Mouse (Mus musculus) liver, postnatal 0 days (tissue): Measurements from ENCODE around the gene Sco1. TPM values are rescaled to one million over a fixed set of nuclear protein-coding genes. Genes with fewer than 3 reads are reported as not detected.
"Not testable (repeated sequence)": the region's sequence is repeated elsewhere in the genome, so short reads cannot be mapped to it uniquely, and the experiment has no call there.

Experiments
- ATAC-seq: fragments of 200-750 bp; cut with Nextera tagmentation; 2 replicates; pipeline ENCODE4 v1.8.0; 2017; ENCODE audit warnings: mild to moderate bottlenecking, moderate library complexity
- DNase-seq: peaks from one replicate; pipeline ENCODE4 v3.0.0-alpha.2; 2016
- H3K27ac ChIP-seq: fragments of 300-500 bp; sonication (generic); 2 replicates; pipeline ENCODE4 v1.5.1; 2014; ENCODE audit warnings: antibody characterized with exemption, moderate library complexity, mild to moderate bottlenecking, low read depth
- H3K27me3 ChIP-seq: fragments of 300-500 bp; sonication (generic); 2 replicates; pipeline ENCODE4 v1.6.1; 2014; ENCODE audit warnings: low read length, control low read depth, mixed read lengths; ENCODE audit not compliant: insufficient read depth
- H3K36me3 ChIP-seq: fragments of 300-500 bp; sonication (generic); replicated peaks from 2 replicates; pipeline ENCODE4 v1.6.1; 2014; ENCODE audit warnings: mild to moderate bottlenecking, control low read depth, low read length, moderate library complexity, mixed read lengths; ENCODE audit not compliant: insufficient read depth
- H3K4me1 ChIP-seq: fragments of 300-500 bp; sonication (generic); 2 replicates; pipeline ENCODE4 v1.6.1; 2014; ENCODE audit warnings: antibody characterized with exemption, mild to moderate bottlenecking, control low read depth; ENCODE audit not compliant: insufficient read depth
- H3K4me2 ChIP-seq: fragments of 300-500 bp; sonication (generic); 2 replicates; pipeline ENCODE4 v1.6.1; 2014; ENCODE audit warnings: low read depth, mild to moderate bottlenecking, low read length, moderate library complexity, mixed read lengths
- H3K4me3 ChIP-seq: fragments of 300-500 bp; sonication (generic); 2 replicates; pipeline ENCODE4 v1.5.1; 2014; ENCODE audit warnings: low read depth, low read length
- H3K9ac ChIP-seq: fragments of 300-500 bp; sonication (generic); replicated peaks from 2 replicates; pipeline ENCODE4 v1.6.1; 2014; ENCODE audit warnings: mild to moderate bottlenecking, moderate library complexity
- H3K9me3 ChIP-seq: fragments of 300-500 bp; sonication (generic); 2 replicates; pipeline ENCODE4 v1.6.1; 2016; ENCODE audit warnings: mild to moderate bottlenecking, control low read depth, low read length, mixed read lengths
- CTCF ChIP-seq: sonication (generic); IDR thresholded peaks from 2 replicates; pipeline ENCODE4 v1.5.1; 2016; ENCODE audit warnings: antibody characterized with exemption, low read depth
- EP300 ChIP-seq: IDR thresholded peaks from 2 replicates; pipeline ENCODE4 v1.6.1; 2016; ENCODE audit warnings: antibody characterized with exemption, low read depth, mild to moderate bottlenecking
- WGBS: fragments of 180-500 bp; shearing (Covaris S2); extraction: QIAGEN DNeasy Blood & Tissue Kit; methylation state at CpG from one replicate; pipeline ENCODE4 v1.1.7; 2014; ENCODE audit not compliant: insufficient replicate concordance; 5-methylcytosine and 5-hydroxymethylcytosine counted together
- polyA plus RNA-seq: library from polyadenylated mRNA; unstranded; fragments of >200 nt; fragmentation: Nextera tagmentation; extraction: Ambion mirVana; gene quantifications from 2 replicates; pipeline ENCODE4 v1.2.1, GENCODE M21; 2015

Gene Sco1
- polyA plus RNA-seq, 1 experiment from 2014 or later, result 7.4 TPM

GRCm38 (mm10) chr11:67017801-67018591 is 34.5 kb upstream of the Sco1 start:
- 0 out of 2 replicates have a peak, but pooled peaks cover 3% of the 10 kb centered on the region for H3K27me3 ChIP-seq
- H3K36me3 ChIP-seq, result no peaks in the 10 kb centered on the region
- no peaks in the 10 kb centered on the region for H3K4me1 ChIP-seq
- H3K27ac ChIP-seq, result no peak overlapping the region
- H3K9me3 ChIP-seq, result no peaks in the 10 kb centered on the region
- H3K4me3 ChIP-seq, result no peak overlapping the region
- no peak for ATAC-seq
- DNase-seq, result no peak
- 6% methylated on average over 12 of the region's 12 CpGs for WGBS
- no peak for TF ChIP-seq CTCF
- TF ChIP-seq EP300, result no peak
- H3K9ac ChIP-seq, result no peak overlapping the region
- H3K4me2 ChIP-seq, result 0 out of 2 replicates have a peak overlapping the region, but pooled peaks have one; percentile 13

GRCm38 (mm10) chr11:67019711-67020475 is 32.6 kb upstream of the Sco1 start:
- 49% methylated on average over 7 of the region's 7 CpGs for WGBS
- ATAC-seq (no peak), DNase-seq (no peak)
- no peak overlapping the region for H3K4me3 ChIP-seq
- H3K4me2 ChIP-seq, result no peak overlapping the region
- H3K4me1 ChIP-seq, result no peaks in the 10 kb centered on the region
- H3K9ac ChIP-seq, result no peak overlapping the region
- 0 out of 2 replicates have a peak, but pooled peaks cover 3% of the 10 kb centered on the region for H3K27me3 ChIP-seq
- no peaks in the 10 kb centered on the region for H3K9me3 ChIP-seq
- no peak for TF ChIP-seq EP300
- no peak for TF ChIP-seq CTCF
- H3K27ac ChIP-seq, result no peak overlapping the region
- H3K36me3 ChIP-seq, result no peaks in the 10 kb centered on the region

GRCm38 (mm10) chr11:67020948-67021347 is 31.5 kb upstream of the Sco1 start:
- Histone ChIP-seq H3K4me1 (0 out of 2 replicates have a peak, but pooled peaks cover 8% of the 10 kb centered on the region), H3K27ac (no peak overlapping the region), H3K9me3 (no peaks in the 10 kb centered on the region), H3K9ac (no peak overlapping the region), H3K36me3 (no peaks in the 10 kb centered on the region), H3K4me2 (no peak overlapping the region), H3K4me3 (no peak overlapping the region), H3K27me3 (0 out of 2 replicates have a peak, but pooled peaks cover 3% of the 10 kb centered on the region)
- ATAC-seq (no peak), DNase-seq (peak; percentile 67)
- peak; percentile 78 for TF ChIP-seq CTCF
- no peak for TF ChIP-seq EP300
- WGBS, result 4% methylated on average over 12 of the region's 12 CpGs

- DNase-seq (peak; percentile 29), ATAC-seq (no peak)
- Histone ChIP-seq H3K9ac (no peak overlapping the region), H3K27ac (no peak overlapping the region), H3K4me3 (no peak overlapping the region), H3K27me3 (0 out of 2 replicates have a peak, but pooled peaks cover 3% of the 10 kb centered on the region), H3K9me3 (no peaks in the 10 kb centered on the region), H3K36me3 (no peaks in the 10 kb centered on the region), H3K4me2 (no peak overlapping the region), H3K4me1 (0 out of 2 replicates have a peak, but pooled peaks cover 8% of the 10 kb centered on the region)
- TF ChIP-seq EP300, result no peak
- TF ChIP-seq CTCF, result peak; percentile 67
- WGBS, result 74% methylated on average over 13 of the region's 13 CpGs
These were observed 29.9 kb upstream of the Sco1 start for GRCm38 (mm10) chr11:67022354-67023115.

GRCm38 (mm10) chr11:67023191-67023590 is 29.3 kb upstream of the Sco1 start:
- not testable (repeated sequence) for H3K4me1 ChIP-seq, H3K36me3 ChIP-seq, H3K27me3 ChIP-seq, H3K4me3 ChIP-seq, H3K9ac ChIP-seq, DNase-seq, ATAC-seq, H3K27ac ChIP-seq, H3K9me3 ChIP-seq, H3K4me2 ChIP-seq
- WGBS, result 43% methylated on average over 1 of the region's 1 CpGs
